Mouse (Mus musculus) left cerebral cortex, postnatal 36 days (tissue): ENCODE data around the gene Pnpla7. TPM values are rescaled to one million over a fixed set of nuclear protein-coding genes. Genes with fewer than 3 reads are reported as not detected.
"Not testable (repeated sequence)": the region's sequence is repeated elsewhere in the genome, so short reads cannot be mapped to it uniquely, and the experiment has no call there.

Experiments
- DNase-seq, 2 experiments: peaks; one replicate each; pipeline ENCODE4 v3.0.0; 2021 to 2022; ENCODE audit warnings: low spot score in 2 of 2, mixed read lengths in 1 of 2
- intact Hi-C: fragments of 180-260 bp; cut with DNase I; formaldehyde crosslinking; loops from one replicate; pipeline ENCODE4 v1.15.1; 2025
- total RNA-seq, 2 experiments: library from RNA; stranded (reverse); gene quantifications; 2 replicates each; pipeline ENCODE4 v1.2.3; 2021

The Pnpla7 gene
- 10 to 100 TPM; 19.3 to 22.2 TPM for total RNA-seq

GRCm38 (mm10) chr2:24975704-24976297, at the start of gene Pnpla7:
Pnpla7 (plus strand) TSS chr2:24976033.
- intact Hi-C loops = loop anchor here (5.0 kb wide), 1 partner anchor 76 kb away; the partner anchor contains the start of gene Nsmf
- DNase-seq = peak; percentile 59 to 61

DNA sequence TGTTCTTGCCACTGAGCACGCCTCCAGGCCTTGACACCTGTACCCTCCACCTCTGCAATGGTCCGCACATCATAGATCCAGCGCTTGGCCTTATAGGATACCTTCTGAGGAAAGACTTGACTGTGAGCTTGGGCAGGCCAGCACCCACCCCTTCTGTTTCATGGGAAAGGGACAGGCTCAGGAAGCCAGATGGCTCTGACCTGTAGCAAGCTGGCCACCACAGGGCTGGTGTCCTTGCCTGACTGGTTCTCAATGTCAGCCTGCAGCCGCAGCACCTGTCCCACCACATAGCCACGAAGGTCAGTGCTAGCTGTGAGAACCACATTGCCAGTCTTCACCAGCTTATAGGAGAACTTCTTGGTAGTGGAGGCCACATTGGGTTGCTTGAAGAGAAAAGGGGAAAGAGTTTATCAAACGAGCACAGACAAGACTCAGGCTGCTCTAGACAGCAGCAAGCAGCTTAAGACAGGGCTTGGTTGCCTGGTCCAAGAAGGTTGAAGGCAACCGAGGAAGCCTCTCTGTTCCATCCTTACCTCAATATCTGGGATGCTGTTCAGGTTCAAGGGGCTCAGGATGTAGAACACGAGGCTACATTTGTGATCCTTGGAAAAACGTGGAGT, 49.4 kb upstream of the Pnpla7 start:
- intact Hi-C loops = no loop called here
- DNase-seq = no peak

DNA sequence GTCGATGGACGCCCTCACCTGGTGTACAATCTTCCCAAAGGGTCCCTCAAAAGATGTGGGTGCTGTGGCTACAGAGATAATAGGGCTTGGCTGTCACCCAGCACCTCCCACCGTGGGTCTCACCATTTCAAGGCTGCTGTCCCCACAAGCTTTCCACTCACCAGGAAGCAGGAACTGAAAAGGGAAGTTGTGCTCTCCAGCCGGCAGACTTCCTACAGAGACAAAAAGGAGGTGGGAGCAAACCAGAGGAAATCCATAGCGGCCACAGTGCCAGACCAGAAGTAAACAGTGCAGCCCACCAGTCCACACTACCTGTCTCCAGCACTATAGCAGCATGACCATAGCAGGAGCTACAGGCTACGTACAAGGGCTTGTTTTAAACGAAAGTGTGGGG, 48.9 kb upstream of the Pnpla7 start:
- intact Hi-C loops = no loop called here
- DNase-seq = no peak

DNA sequence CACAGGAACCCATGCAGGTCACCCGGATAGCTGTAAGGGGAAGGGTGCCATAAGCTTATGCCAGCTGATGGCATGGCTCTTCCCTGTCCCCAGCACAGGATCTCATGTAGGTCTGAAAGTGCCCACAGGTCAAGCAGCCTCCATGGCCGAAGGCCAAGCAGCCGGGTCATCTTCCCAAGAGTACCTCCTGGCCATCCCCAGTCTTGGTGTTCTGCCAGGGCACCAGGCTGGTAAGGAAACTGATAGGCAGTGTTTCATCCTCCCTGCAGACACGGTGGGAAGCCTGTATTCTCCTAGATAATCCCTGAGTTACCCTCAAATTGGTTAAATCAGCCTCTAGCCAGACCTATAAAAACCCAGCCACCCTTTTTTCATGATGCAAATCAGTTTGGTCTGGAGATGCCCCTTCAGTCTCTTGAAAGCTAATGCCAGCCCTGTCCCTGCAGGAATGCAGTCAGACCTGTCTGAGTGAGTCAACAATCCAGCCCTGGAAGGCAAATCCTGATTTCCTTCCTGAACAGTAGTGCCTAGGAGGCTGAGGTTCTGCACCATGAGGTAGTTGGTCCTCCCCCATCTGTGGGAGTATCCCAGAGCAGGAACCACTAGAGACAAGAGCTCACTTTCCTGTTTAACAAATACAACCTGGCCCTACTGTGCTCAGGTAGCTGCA, 47.9 kb upstream of the Pnpla7 start:
- DNase-seq = no peak
- intact Hi-C loops = no loop called here

GRCm38 (mm10) chr2:24929119-24929518, 46.7 kb upstream of the Pnpla7 start:
- no peak for DNase-seq
- intact Hi-C loops = no loop called here

DNA sequence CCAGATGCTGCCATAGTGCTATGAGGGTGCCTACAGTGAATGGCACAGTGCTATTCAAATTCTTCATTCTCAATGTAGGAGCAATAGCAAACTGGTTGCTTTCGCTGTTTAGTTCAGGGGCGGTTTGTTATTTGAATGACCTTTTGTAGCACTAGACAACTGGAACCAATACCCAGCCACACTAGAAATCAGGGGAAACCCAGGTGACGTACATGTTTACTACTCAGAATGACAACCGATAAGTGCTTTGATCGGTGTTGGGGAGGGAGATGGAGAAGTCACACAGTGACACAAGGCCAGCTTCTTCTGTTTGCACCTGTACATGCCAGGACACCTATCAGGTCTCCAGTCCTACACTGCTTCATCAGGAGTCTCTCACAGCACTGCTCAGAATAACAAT, 46.2 kb upstream of the Pnpla7 start:
- intact Hi-C loops = no loop called here
- DNase-seq = no peak

GRCm38 (mm10) chr2:24934441-24934963, 41.3 kb upstream of the Pnpla7 start:
- intact Hi-C loops = no loop called here

GRCm38 (mm10) chr2:24935057-24935796, 40.6 kb upstream of the Pnpla7 start, which contains the start of gene Arrdc1:
Arrdc1 (minus strand) TSS chr2:24935252.
- intact Hi-C loops = no loop called here
- peak; percentile 71 to 80 for DNase-seq

More at GRCm38 (mm10) chr2:24934441-24934963, 41.3 kb upstream of the Pnpla7 start:
- peak in 1 of 2 experiments; percentile 17 for DNase-seq

GRCm38 (mm10) chr2:24942092-24942491, 33.7 kb upstream of the Pnpla7 start:
- intact Hi-C loops = no loop called here
- DNase-seq = no peak

- DNase-seq, intact Hi-C loops: not testable (repeated sequence)
Measured at GRCm38 (mm10) chr2:24944304-24944703, 31.5 kb upstream of the Pnpla7 start.

- DNase-seq = peak; percentile 97 to 98
- intact Hi-C loops = no loop called here
Measured at GRCm38 (mm10) chr2:24949421-24950188, 26.2 kb upstream of the Pnpla7 start, which contains the start of gene Zmynd19. Zmynd19 (plus strand) TSS chr2:24949792.

DNA sequence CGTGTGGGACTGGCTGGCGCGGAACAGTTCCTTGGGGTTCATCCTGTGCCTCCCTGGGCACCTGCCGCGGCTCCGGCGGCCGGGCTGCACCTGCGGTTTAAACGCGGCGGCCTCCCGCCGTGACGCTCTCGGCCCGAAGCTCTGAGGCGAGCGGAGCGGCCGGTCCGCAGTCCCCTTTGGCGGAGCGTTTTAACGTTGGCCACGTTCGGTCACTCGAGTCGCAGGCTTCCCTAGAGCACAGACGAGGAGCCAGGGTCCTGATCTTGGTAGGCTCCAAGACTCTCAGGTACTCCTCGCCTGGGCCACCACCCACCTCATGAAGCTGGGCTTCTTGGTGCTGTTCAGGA, 25.7 kb upstream of the Pnpla7 start:
- DNase-seq = no peak
- intact Hi-C loops = no loop called here

DNA sequence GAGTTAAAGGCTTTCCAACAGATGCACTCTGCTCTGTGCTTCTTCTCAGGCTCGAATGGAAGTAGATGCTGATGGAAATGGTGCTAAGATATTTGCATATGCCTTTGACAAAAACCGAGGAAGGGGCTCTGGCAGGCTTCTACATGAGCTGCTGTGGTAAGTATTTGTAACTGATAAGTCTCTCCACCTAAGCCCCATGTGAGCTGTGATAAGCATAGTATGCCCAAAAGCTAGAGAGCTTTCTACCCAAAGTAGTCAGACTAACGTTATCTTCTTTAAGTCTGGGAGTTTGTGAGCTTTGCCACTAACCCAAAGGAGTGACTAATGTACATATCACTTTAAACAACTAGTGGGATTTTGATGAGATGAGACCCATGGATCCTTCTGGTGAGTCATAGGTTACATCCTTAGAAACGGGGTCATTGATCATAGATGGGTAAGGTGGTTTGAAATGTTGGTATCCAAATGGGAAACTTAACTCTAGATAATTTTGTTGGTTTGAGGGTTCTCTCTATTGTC, 23.2 kb upstream of the Pnpla7 start:
- intact Hi-C loops = no loop called here

DNA sequence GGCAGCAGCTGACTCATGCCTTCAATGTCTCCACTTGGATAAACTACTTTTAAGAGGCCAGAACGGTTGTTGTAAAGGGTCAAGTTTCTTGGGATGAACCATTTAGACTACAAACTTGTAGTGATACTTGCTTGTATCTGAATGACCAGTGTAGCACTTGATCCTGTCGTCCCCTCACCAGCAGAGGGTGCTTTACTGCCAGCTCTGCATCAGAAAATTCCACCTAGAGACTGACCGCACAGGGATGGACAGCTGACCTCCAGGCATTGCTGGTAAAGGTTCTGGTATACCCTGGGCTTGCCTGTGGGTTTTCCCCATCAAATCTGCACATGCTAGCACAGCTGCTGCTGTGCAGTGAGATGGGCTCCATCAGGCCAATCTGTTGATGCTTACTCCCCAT, 14.9 kb upstream of the Pnpla7 start:
- intact Hi-C loops = no loop called here
- no peak for DNase-seq

More for the DNA sequence above, 23.2 kb upstream of the Pnpla7 start:
- DNase-seq = no peak

DNA sequence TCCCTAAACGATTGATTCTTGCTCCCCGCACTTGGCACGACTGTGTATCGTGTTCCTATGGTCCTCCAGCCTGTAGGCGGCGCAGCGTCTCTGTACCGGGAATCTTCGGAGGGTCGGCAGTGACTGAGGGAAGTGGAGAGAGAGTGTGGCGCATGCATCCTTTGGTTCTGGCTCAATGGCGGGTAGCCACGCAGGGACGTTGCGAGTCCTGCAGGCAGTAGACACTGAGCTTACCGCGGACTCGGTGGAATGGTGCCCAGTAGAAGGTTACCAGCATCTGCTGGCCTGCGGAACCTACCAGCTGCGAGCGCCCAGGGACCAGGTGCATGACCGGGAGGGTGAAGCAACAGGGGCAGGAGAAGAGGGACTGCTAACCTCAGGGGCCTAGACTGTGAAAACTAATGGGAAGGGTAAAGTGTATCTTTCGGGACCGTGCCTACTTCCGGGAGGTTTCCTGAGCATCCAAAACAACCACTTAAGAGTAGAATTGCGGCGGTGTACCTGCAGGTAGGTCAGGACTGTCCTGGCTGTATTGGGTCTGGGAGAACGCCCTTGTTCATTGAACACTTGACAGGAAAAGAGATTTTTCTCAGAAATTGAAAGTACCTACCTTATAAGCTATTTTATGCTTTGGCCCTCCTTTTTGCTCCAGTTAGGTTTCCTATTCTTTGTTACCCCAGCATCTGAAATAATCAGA, 13.4 kb upstream of the Pnpla7 start, which contains the start of gene Dph7:
Dph7 (plus strand) TSS at position 97 of the 697 bp plus-strand sequence.
- intact Hi-C loops = no loop called here

GRCm38 (mm10) chr2:24970386-24970785, 5.4 kb upstream of the Pnpla7 start:
- intact Hi-C loops = no loop called here
- DNase-seq = no peak

More for the DNA sequence above, 13.4 kb upstream of the Pnpla7 start, which contains the start of gene Dph7:
- peak; percentile 87 to 88 for DNase-seq

GRCm38 (mm10) chr2:24974452-24974851, 1.4 kb upstream of the Pnpla7 start:
- intact Hi-C loops, DNase-seq: not testable (repeated sequence)
